Mouse (Mus musculus) midbrain, postnatal 0 days (tissue): ENCODE results near the gene Cpeb2. TPM values are rescaled to one million over a fixed set of nuclear protein-coding genes. Genes with fewer than 3 reads are reported as not detected.

Experiments used
- ATAC-seq: fragments of 200-750 bp; cut with Nextera tagmentation; 2 replicates; pipeline ENCODE4 v1.8.0; 2017; ENCODE audit warnings: moderate number of reproducible peaks, mild to moderate bottlenecking, moderate TSS enrichment, moderate library complexity; ENCODE audit not compliant: low FRiP score
- DNase-seq: peaks from one replicate; pipeline ENCODE4 v3.0.0-alpha.2; 2015; ENCODE audit warnings: low spot score
- H3K27ac ChIP-seq: fragments of 300-500 bp; sonication (generic); 2 replicates; pipeline ENCODE4 v1.5.1; 2014; ENCODE audit warnings: low read depth, mild to moderate bottlenecking, low read length, mixed read lengths
- H3K27me3 ChIP-seq: fragments of 300-500 bp; sonication (generic); 2 replicates; pipeline ENCODE4 v1.6.1; 2014; ENCODE audit warnings: low read length, control low read depth, mixed read lengths; ENCODE audit not compliant: insufficient read depth
- H3K36me3 ChIP-seq: fragments of 300-500 bp; sonication (generic); 2 replicates; pipeline ENCODE4 v1.6.1; 2014; ENCODE audit warnings: low read length, control low read depth, mixed read lengths; ENCODE audit not compliant: insufficient read depth
- H3K4me1 ChIP-seq: fragments of 300-500 bp; sonication (generic); 2 replicates; pipeline ENCODE4 v1.6.1; 2014; ENCODE audit warnings: mild to moderate bottlenecking, control low read depth, antibody characterized with exemption, low read length, mixed read lengths; ENCODE audit not compliant: insufficient read depth
- H3K4me2 ChIP-seq: fragments of 300-500 bp; sonication (generic); 2 replicates; pipeline ENCODE4 v1.6.1; 2014; ENCODE audit warnings: low read depth, mild to moderate bottlenecking, low read length, mixed read lengths; ENCODE audit not compliant: poor library complexity, severe bottlenecking
- H3K4me3 ChIP-seq: fragments of 300-500 bp; sonication (generic); 2 replicates; pipeline ENCODE4 v1.5.1; 2014; ENCODE audit warnings: low read depth, mild to moderate bottlenecking, low read length, moderate library complexity
- H3K9ac ChIP-seq: fragments of 300-500 bp; sonication (generic); replicated peaks from 2 replicates; pipeline ENCODE4 v1.6.1; 2014; ENCODE audit warnings: mild to moderate bottlenecking, low read length, moderate library complexity, mixed read lengths; ENCODE audit not compliant: poor library complexity, severe bottlenecking
- H3K9me3 ChIP-seq: fragments of 300-500 bp; sonication (generic); 2 replicates; pipeline ENCODE4 v1.6.1; 2016; ENCODE audit warnings: low read length, control low read depth
- CTCF ChIP-seq: IDR thresholded peaks from 2 replicates; pipeline ENCODE4 v1.5.1; 2016; ENCODE audit warnings: antibody characterized with exemption, mild to moderate bottlenecking
- WGBS: fragments of 180-500 bp; shearing (Covaris S2); extraction: QIAGEN DNeasy Blood & Tissue Kit; methylation state at CpG from one replicate; pipeline ENCODE4 v1.1.7; 2014; 5-methylcytosine and 5-hydroxymethylcytosine counted together
- polyA plus RNA-seq: library from polyadenylated mRNA; unstranded; fragments of >200 nt; fragmentation: Nextera tagmentation; extraction: Ambion mirVana; gene quantifications from 2 replicates; pipeline ENCODE4 v1.2.1, GENCODE M21; 2015
- total RNA-seq: library from RNA; depleted of rRNA; stranded (reverse); fragments of >200 nt; gene quantifications from 2 replicates; pipeline ENCODE4 v1.2.3, GENCODE M21; 2014

The Cpeb2 gene
- total and polyA plus RNA-seq, 2 experiments from 2014 or later: 15.3 to 29.5 TPM

GRCm38 (mm10) chr5:43263951-43264350 lies 31.0 kb downstream of the Cpeb2 start:
- ATAC-seq: no peak
- Histone ChIP-seq H3K27me3 (no peaks in the 10 kb centered on the region), H3K9ac (no peak overlapping the region), H3K4me1 (0 out of 2 replicates have a peak, but pooled peaks cover 2% of the 10 kb centered on the region), H3K9me3 (no peaks in the 10 kb centered on the region), H3K36me3 (peaks cover 6% of the 10 kb centered on the region), H3K27ac (no peak overlapping the region), H3K4me3 (no peak overlapping the region), H3K4me2 (no peak overlapping the region)
- no peak for TF ChIP-seq CTCF
- 87% methylated on average over 4 of the region's 4 CpGs for WGBS
- no peak for DNase-seq

- H3K36me3 ChIP-seq: peaks cover 12% of the 10 kb centered on the region
- no peak for ATAC-seq
- H3K27me3 ChIP-seq: no peaks in the 10 kb centered on the region
- H3K27ac ChIP-seq: no peak overlapping the region
- H3K9me3 ChIP-seq: no peaks in the 10 kb centered on the region
- DNase-seq: no peak
- no peak overlapping the region for H3K4me3 ChIP-seq
- WGBS: 93% methylated on average over 2 of the region's 2 CpGs
- TF ChIP-seq CTCF: no peak
- H3K4me2 ChIP-seq: no peak overlapping the region
- H3K9ac ChIP-seq: no peak overlapping the region
- H3K4me1 ChIP-seq: 0 out of 2 replicates have a peak, but pooled peaks cover 2% of the 10 kb centered on the region
Observed at GRCm38 (mm10) chr5:43264696-43265095, 31.7 kb downstream of the Cpeb2 start.

GRCm38 (mm10) chr5:43277982-43278381 lies 45.0 kb downstream of the Cpeb2 start:
- ATAC-seq: no peak
- Histone ChIP-seq H3K9ac (no peak overlapping the region), H3K27me3 (no peaks in the 10 kb centered on the region), H3K36me3 (peaks cover 8% of the 10 kb centered on the region; the same call in 1 of the 2 replicates), H3K27ac (no peak overlapping the region), H3K4me1 (no peaks in the 10 kb centered on the region), H3K4me2 (no peak overlapping the region), H3K4me3 (no peak overlapping the region), H3K9me3 (no peaks in the 10 kb centered on the region)
- TF ChIP-seq CTCF: no peak
- no peak for DNase-seq
- 95% methylated on average over 1 of the region's 1 CpGs for WGBS

- DNase-seq (no peak), ATAC-seq (no peak)
- H3K4me3 ChIP-seq: no peak overlapping the region
- no peak for TF ChIP-seq CTCF
- H3K4me1 ChIP-seq: no peaks in the 10 kb centered on the region
- H3K36me3 ChIP-seq: peaks cover 26% of the 10 kb centered on the region
- no peak overlapping the region for H3K9ac ChIP-seq
- no peaks in the 10 kb centered on the region for H3K9me3 ChIP-seq
- no peaks in the 10 kb centered on the region for H3K27me3 ChIP-seq
- no peak overlapping the region for H3K4me2 ChIP-seq
- no peak overlapping the region for H3K27ac ChIP-seq
- 81% methylated on average over 3 of the region's 3 CpGs for WGBS
Observed at GRCm38 (mm10) chr5:43279774-43280173, 46.8 kb downstream of the Cpeb2 start.

- ATAC-seq (no peak), DNase-seq (no peak)
- 88% methylated on average over 12 of the region's 12 CpGs for WGBS
- Histone ChIP-seq H3K4me1 (no peaks in the 10 kb centered on the region), H3K4me3 (no peak overlapping the region), H3K27me3 (no peaks in the 10 kb centered on the region), H3K4me2 (no peak overlapping the region), H3K9me3 (no peaks in the 10 kb centered on the region), H3K9ac (no peak overlapping the region), H3K36me3 (peaks cover 36% of the 10 kb centered on the region), H3K27ac (no peak overlapping the region)
- no peak for TF ChIP-seq CTCF
Observed at GRCm38 (mm10) chr5:43285756-43286155, 52.8 kb downstream of the Cpeb2 start.

- Histone ChIP-seq H3K4me2 (no peak overlapping the region), H3K4me3 (no peak overlapping the region), H3K36me3 (peaks cover 14% of the 10 kb centered on the region), H3K4me1 (no peaks in the 10 kb centered on the region), H3K9ac (no peak overlapping the region), H3K27me3 (no peaks in the 10 kb centered on the region), H3K9me3 (no peaks in the 10 kb centered on the region), H3K27ac (no peak overlapping the region)
- ATAC-seq (no peak; the same call in 1 of the 2 replicates), DNase-seq (no peak)
- 91% methylated on average over 8 of the region's 8 CpGs for WGBS
- TF ChIP-seq CTCF: no peak
Observed at GRCm38 (mm10) chr5:43289752-43290446, 56.9 kb downstream of the Cpeb2 start.
